Mouse (Mus musculus) hematopoietic multipotent progenitor cell, adult 10-12 weeks (in vitro differentiated cells): ENCODE results near the gene Auts2. TPM values are rescaled to one million over a fixed set of nuclear protein-coding genes. Genes with fewer than 3 reads are reported as not detected.

Experiments
- polyA plus RNA-seq: library from polyadenylated mRNA; stranded (reverse); fragments of >175 nt; gene quantifications from 2 replicates; pipeline ENCODE4 v1.2.3, GENCODE M21; 2012; ENCODE audit warnings: low replicate concordance

The Auts2 gene
- polyA plus RNA-seq = 0.43 and 3.1 TPM in 2 replicates

GRCm38 (mm10) chr5:132543118-132544071 is at the start of gene Auts2:
Gene Auts2, minus strand, starts transcription at chr5:132543344.

